Mouse (Mus musculus) telencephalon, adult 2 months (tissue): Measurements from ENCODE around the gene Dlgap1.
"Not testable (repeated sequence)": the region's sequence is repeated elsewhere in the genome, so short reads cannot be mapped to it uniquely, and the experiment has no call there.

ENCODE experiments used
- DNase-seq: peaks from one replicate; pipeline ENCODE4 v3.0.0-alpha.2; 2011; ENCODE audit warnings: low read depth, low spot score

Dlgap1 gene

DNA sequence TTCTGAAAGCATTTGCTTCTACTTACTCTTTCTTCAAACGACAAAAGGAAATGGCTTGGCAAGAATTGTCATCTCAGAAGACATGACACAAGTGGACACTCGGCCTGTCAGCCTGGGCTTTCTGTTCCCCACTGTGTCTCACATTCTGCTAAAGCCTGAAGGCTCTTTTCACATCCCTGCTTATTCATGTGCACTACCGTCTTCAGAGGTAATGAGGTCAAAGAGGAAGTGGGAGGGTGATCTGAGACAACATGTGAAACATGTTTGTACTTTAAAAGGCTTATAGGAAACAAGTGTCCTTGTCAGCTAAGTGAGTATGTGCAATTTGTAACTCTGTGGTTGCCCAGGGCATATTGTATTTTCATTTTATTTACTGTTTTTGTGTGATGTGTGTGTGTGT is 557.1 kb downstream of the Dlgap1 start:
- no peak for DNase-seq

DNA sequence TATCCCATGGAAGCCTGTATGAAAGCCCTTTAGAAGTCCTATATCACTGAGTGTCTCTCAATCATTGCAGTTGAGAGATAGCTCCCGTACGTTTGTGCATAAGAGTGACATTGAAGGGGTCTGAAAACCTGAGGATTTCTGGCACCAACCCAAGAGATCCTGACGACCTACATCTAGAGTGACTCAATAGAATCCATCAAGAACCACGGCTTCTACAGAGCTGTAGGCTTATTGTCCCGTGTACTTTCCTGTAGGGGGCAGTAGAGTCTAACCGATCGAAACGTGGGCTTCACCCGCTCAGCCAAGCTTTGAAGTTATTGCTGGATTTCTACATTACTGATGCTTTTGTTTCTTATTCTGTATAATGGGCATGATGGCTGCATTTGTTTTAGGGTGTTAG is 558.2 kb downstream of the Dlgap1 start:
- no peak for DNase-seq

DNA sequence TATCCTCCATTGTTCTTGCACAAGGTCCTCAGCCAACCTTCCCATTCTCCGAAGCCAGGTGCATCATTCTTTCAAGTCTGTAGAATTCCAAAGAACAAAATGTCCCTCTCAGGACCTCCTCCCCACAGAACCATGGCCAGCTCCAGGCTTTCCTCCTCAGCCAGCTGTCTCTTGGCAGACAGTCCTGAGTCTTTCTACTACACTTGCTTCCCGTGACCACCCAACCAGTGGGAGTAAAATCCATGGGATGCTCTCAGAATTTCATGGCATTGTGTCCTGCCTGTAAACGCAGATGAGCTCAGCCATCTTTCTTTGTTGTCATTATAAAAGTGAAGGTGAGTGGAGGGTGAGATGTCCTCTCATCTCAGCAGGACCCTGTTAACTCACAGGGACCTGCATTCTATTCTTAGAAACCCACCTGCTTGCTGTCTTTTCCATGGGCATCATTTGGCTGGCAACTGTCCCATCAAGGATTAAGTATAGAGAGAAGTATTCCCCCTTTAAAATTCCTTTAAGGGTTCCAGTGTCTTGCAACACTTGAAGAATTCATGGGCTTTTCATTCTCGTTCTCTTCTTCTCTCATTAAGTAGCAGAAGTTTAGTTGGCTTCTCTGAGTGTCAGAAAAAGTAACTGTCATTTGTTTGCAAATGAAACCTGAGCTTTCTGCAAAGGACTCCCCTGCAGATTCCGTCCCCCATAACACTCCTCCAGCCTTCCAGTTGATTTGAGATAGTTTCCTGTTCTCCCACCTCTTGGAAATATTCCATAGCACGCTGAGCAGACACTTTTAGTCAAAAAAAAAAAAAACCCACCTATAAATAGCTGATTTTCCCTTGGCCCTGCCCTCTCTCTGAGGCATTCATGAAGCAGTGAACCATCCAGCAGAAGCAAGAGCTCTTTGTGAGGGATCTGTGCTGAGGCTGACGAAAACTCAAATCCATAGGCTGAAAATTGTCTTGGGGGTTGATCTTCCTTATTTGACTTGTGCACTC is 559.6 kb downstream of the Dlgap1 start:
- DNase-seq = peak; percentile 86

DNA sequence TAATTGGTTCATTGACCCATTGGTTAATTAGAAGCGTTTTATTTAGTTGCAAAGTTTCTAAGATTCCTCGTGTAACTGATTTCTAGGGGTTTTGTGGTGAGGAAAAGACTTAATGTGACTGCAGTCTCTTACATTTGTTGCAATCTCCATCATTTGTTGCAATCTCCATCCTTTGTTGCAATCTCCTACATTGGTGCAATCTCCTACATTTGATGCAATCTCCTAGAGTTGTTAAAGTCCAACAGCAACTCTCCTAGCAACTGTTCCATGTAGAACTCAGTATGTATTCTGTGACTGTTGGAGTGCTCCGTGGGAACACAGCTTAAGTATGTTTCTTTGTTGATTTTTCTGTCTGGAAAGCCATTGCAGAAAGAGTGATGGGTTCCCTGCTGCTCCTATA is 565.4 kb downstream of the Dlgap1 start:
- no peak for DNase-seq

DNA sequence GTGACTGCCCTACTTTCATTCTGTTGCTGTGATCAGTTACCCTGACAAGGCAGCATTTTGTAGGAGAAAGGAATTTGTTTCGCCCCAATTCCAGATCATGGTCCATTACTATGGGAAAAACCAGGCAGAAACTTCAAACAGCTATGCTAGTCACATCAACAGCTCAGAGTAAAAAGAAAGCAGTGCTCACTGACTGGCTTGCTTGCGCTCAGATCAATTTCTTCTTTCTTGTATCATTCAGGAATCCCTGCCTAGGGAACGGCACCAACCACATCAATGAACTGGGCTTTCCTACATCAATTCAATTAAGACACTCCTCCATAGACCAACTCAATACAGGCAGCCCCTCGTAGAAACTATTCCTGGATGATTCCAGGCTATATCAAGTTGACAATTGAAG is 572.9 kb downstream of the Dlgap1 start:
- DNase-seq = no peak

DNA sequence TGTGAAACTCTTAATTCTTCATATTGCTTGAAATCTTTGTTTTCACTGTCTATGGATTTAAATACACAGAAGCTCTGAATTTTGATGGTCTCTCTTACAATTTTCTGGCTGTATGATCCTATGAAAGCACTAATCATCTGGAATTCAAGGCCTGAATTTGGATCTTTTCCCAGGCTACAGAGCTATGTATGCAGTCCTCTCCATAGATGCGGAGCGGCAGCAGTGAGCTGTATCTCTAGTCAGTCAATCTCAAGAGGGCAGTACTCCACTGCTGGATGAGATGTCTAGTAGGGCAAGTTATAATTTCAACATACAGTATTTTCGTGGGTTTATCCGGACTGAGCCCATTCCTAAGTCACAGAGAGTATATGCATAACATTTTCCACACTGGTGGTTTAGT is 581.9 kb downstream of the Dlgap1 start:
- no peak for DNase-seq

DNA sequence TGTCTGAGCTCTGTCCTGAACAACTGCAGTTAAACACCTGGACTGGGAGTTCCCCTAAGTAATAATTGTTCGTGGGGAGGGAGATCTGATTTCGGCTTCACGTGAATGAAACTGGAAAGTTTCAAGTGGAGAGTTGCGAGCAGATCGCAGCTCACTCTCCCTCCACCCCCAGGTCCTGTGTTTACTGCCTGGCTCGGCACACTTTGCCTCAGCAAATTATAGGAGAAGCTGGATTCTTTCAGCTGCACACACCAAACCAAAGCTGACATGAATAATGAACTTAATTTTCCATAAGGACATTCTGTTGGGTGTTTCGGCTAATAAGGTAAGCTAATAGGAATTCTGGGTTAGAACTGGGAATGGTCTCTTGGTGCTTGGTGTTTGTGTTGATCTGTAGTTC is 592.7 kb downstream of the Dlgap1 start:
- DNase-seq = no peak

DNA sequence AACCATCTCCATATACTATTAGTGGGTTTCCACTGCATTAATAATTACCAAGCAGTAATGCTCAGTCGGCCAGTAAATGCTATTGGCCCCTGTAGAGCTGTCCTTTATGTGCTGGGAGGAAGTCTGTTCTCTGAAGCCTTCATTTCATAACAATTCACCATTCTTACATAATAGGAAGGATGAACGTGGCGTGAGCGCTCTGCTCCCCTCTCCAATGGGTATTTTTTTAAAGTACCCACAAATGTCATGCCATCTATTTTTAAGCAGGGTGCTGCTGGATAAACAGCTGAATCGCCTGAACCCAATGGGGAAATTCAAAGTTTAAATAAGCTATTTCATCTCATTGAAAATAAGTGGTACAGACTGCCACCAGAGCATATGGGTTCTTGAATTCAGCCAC is 602.0 kb downstream of the Dlgap1 start:
- peak; percentile 78 for DNase-seq

DNA sequence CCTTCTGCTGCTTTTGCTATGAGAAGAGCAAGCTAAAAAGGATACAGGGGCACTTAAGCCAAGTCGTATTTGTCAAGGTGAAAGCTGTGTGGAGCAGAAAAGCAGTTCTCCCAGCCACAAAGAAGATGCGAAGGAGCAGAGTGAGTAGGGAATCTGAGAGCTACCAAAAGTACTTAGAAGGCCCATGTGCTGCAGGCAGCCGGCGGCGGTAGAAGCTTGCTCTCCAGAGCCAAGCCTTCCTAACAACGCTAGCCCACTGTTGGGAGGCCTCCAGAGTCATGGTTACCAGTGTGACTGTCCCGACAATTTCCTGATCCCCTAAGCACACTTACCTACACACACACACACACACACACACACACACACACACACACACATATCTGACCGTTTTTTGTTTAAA is 614.2 kb downstream of the Dlgap1 start:
- no peak for DNase-seq

DNA sequence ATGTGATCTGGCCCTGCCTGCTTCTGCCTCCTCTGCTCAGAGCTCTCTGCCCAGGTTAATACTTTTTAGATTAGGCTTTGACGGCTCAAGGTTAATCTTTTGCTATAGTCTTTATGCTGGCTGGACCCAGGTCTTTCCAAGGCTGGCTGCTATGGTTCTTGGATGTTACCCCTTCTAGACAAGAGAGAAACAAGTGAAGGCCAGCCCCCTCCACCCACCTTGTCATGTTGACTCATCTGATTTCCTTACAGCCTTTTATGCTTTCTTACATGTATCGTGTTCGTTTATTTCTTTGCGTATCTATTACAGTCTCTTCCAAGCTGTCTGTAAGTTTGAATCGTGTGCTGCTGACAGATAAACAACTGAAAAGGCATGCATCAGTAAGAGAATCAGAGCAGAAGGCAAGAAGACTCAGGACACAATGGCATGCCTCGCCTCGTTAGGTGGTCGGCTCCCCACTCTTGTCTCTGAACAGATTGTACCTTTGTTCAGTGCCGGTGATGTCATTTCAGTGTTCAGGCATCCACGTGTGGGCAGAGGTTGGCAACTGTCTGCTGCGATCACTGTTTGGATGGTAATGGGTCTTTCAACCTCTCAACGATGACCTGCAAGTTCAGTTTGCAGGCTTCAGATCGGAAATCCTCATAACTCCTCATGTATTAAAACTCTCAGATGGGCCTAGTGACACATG is 618.0 kb downstream of the Dlgap1 start:
- DNase-seq = no peak

DNA sequence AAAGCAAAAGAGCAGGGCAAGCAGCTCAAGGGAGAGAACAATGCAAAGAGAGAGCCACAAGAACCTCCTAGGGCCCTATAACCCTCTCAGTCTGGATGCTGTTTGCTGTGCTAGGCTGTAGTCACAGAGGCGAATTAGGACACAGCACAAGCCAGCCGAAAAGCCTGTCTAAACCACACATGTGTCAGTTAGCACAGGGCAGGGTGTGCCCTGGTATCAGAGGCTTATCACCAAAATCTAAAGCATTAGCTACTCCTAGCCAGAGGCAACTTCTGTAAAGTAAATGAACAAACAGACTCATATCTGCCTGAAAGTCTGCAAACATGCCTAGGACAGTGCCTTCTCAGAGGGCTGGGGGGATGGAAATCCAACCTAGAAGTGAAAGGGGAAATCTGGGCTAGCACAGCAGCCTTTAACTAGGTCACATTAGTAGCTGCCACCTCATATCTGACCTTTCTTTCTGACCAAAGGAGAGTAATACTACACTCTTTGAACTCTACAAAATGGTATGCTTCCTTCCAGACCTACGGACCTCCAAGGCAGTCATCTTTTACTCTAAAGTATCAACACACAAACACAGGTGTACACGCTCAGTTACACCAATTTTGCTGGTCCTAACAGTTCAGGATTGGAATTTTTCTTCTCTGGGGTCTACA is 619.2 kb downstream of the Dlgap1 start:
- DNase-seq = not testable (repeated sequence)

DNA sequence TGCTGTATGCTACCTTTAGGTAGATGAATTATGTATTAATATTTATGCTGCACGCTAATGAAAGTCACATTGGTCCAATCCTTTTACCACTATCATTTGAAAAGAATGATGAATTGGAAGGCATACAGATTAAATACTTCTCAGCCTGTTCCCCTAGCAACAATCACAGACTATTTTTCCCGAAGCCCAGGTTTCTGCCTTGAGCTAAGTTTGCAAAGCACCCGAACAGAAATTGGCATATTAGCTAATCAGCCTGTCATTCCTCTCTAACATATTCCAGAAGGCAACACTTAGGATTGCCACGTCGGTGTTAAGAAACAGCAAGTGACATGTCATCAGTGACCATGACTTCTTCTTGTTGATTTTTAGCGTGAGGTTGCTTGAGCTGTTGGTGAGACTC is 619.8 kb downstream of the Dlgap1 start:
- no peak for DNase-seq

DNA sequence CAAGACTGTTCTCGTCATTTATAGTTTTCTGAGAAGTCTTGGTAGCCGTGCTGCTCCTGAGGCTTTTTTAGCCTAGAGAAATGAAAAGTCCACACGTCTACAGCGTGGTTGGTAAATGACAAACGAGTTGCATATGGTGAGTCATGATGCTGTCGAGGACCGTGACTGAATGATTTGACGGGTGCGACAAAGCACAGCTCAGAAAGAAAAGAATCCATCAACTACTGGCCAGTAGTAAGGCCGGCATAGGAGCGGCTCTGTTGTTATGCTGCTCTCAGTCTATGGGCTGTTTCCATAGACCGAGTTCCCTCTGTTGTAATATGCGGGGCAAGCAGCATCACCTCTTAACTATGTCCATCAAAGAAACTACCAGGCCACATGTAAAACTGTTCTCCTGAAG is 620.3 kb downstream of the Dlgap1 start:
- DNase-seq = no peak

DNA sequence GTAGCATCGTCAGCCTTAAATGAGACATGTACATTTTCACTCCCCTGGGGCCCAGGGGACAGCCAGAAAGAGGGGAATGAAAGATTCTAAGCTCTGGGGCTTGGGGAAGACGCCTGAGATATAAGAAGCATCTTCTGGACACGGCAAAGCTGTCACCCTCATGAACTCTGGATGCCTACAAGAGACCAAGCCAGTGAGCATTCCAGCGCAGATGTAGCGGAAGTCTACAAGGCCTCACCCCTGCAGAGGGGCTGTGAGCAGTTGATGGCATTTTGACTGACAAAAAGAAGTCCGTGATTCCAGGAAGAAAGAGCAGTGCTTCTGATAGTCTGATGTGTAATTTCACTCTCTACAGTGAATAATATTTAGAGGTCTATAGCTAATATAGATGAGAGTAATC is 621.6 kb downstream of the Dlgap1 start:
- DNase-seq = no peak

DNA sequence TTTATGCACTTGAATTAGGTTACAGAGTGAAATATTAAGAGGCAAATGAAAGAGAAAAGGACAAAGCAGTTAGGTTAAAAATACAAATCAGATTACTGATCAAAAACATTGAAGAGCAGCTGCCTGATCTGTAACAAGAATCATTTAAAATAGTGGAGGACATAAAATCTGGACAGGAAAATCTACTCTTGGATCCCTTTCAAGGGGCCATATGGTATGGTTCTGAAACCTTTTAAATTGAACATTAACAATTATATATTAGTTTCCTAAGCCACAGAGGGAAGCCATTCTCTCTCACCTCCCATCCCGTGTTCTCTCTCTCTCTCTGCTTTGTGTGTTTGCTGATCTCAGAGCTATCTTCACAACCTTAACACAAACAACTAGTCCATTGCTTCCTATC is 625.4 kb downstream of the Dlgap1 start:
- DNase-seq = no peak

DNA sequence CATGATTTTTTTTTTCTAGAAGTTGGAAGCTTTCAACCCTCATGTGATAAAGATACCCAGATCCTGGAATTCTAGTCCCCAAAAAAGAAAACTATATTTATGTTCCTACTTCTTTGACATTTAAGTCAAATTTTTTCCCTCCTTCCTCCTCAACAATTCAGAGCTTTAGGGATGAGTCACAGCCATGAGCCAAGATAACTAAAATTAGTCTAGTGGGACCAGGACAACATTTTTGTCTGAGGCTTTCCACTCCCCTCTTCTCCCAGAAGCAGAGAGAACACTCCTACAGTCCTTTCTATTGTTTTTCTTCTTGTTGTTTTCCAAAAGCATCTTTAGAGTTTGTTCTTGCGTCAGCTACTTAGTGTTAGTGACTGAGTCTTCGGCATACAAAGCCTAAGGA is 627.5 kb downstream of the Dlgap1 start:
- DNase-seq = peak; percentile 93

DNA sequence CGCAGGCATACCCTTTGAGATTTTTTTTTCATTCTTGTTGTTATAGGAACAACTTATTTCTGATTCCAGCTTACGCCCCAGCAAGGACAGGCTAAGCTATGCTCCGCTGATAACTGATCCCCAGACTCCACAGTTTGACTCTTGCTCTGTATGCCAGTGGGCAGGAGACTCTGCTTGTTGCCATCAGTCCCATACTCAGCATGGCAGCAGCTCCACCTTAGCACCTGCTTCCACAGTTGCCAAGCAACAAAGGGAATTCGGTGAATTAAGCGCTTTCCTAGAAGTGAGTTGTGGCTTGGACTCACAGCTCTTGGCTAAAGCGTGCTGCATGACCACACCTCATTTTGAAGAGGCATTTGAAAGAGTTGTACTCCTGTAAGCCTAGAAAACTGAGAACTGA is 631.6 kb downstream of the Dlgap1 start:
- no peak for DNase-seq

DNA sequence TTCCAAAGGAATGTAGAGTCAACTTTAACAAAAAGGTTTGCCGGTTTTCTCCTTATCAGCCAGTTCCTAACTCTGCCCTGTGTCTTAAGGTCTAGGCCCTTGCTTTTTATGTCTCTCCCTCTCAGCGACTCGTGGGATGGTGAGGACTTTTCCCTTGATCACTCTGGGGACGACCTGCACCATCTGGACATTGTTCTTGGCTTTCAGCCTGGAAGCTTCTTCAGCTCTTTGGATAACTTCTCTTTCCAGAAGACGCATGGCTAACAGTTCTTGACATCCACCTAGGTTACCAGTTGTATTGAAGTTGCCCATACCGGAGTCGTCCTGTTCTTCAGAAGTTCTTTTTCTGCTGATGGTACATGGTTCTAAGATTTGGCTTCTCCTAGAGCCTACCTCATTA is 633.2 kb downstream of the Dlgap1 start:
- no peak for DNase-seq

DNA sequence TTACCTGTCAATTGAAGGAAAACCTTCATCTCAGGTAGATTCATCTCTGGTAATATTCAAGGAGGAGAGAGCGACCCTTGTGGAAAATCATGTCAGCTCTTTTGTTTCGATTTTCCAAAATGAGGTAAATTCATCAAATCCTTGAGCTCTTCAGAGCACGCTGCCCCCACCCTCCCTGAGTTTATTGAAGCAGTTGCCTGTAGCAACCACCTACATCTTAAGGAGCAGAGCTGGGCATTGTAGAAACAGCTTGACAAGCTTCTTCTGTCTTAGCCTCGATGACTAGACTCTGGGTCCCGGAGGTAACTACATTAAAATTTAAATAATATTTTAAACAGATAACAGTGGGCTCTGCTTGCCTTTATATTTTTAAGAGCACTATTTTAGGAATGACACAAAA is 636.8 kb downstream of the Dlgap1 start:
- DNase-seq = no peak

DNA sequence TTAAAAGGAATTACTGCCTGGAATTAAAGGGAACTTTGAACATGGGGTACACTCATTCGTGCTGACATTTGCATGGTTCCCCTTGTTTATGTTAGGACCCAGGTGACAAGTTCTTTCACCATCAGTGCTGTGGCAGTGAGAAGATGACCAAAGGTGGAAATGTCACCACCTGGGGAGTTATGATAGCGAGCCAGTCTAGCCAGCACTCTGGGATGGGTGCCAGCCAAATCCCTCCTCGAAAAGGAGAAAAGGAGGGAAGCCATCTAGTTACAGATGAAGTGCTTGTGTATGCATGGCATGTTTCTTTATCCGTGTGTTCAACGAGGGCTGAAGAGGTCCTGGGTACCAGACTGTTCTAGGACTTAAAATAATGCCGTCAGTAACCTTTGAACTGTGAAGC is 643.3 kb downstream of the Dlgap1 start:
- no peak for DNase-seq

DNA sequence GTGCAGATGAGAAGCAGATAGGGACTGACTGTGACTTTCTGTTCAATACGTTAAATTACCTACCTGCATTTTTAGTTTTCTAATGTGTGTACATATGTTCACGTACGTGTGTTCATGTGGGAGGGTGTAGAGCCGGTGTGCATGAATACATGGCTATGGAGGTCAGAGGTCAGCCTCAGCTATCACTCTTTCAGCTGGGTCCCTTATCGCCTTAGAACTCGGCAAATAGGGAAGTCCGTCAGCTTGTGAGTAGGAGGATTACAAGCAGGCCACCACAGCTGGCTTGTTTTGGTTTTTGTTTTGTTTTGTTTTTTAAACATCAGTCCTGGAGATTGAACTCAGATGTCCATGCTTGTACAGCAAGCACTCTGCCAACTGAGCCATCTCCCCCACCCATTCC is 645.0 kb downstream of the Dlgap1 start:
- DNase-seq = no peak

DNA sequence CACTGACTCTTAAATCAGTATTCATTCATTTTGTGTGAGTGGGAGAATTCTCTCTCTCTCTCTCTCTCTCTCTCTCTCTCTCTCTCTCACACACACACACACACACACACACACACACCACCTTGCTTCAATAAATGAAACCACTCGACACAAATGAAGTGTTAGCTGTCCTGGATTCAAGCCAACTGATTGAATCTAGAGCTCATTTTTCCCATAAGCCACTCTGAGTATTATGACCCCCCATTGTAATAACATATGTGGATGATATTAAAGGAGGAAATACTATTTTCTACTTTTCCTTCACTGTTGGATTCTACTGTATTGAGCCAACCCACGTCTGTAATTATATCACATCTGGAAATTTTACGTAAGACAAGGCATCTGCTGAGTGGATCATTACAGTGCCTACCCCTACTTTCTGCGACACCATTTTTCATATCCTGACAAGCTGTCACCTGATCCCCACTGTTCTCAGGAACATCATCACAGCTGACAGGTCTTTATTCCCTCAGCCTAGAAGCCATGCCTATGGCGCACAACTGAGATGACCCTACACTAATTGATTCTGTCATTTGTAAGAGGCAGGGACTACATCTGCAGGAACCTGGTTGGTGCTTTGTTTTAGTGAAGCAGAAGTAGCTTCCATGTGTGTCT is 645.7 kb downstream of the Dlgap1 start:
- DNase-seq = no peak
